Comparison of ENCODE assay signal across 8 mouse cellular contexts in the genomic region with DNA sequence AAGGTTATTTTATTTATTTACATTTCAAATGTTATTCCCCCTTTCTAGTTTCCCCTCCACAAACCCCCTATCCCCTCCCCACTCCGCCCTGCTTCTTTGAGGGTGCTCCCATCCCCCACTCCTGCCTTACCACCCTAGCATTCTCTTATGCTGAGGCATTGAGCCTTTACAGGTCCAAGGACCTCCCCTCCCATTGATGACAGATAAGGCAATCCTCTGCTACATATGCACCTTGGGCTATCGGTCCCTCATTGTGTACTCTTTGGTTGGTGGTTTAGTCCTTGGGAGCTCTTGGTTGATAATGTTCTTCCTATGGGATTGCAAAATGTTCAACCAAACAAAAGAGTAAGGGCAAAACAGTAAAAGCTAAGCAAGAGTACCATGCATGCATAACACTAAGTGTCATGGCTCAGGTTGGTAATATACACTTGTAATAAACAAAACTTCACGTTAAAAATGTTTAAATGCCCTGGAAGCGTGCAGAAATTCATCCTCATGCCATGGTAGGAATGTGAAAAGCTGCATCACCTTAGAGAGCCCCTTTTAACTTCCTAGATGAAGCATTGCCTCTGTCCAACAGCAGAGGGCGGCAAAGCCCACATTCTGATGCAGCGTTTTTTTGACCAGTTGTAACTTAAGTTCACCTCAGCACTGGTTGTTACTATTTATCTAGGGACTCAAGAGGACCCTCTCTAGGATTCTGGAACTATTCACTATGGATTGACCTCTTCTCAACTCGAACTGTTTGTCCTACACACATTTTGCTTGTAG.
A peak's percentile ranks its signal among the peaks of the same experiment; 100 is the strongest.
DNase-seq lines count a peak whose midpoint lies in the region; ATAC-seq and TF ChIP-seq lines count a peak whose summit lies in the region.

No protein-coding gene starts in this region.

- no peaks in the 10 kb centered on the region for H3K4me1 ChIP-seq in heart, adult 2 months (ENCODE audit: control insufficient read depth, insufficient read depth, low read length)
- no peaks in the 10 kb centered on the region for H3K4me1 ChIP-seq in forebrain, embryonic 12.5 days
- no peaks in the 10 kb centered on the region for H3K4me1 ChIP-seq in midbrain, embryonic 16.5 days (ENCODE audit: control insufficient read depth, insufficient read depth, low read length)

- H3K27ac ChIP-seq in heart, adult 2 months = no peak overlapping the region
- H3K27ac ChIP-seq in forebrain, embryonic 12.5 days = no peak overlapping the region
- no peak overlapping the region for H3K27ac ChIP-seq in midbrain, embryonic 16.5 days (ENCODE audit: low read length)

- no peak overlapping the region for H3K4me3 ChIP-seq in heart, adult 2 months
- no peak overlapping the region for H3K4me3 ChIP-seq in forebrain, embryonic 12.5 days (replicated peaks)
- no peak overlapping the region for H3K4me3 ChIP-seq in midbrain, embryonic 16.5 days (ENCODE audit: low read depth, low read length)

- H3K27me3 ChIP-seq in heart, adult 2 months (ENCODE audit: control insufficient read depth, insufficient read depth, low read length) = no peaks in the 10 kb centered on the region
- no peaks in the 10 kb centered on the region for H3K27me3 ChIP-seq in forebrain, embryonic 12.5 days
- no peaks in the 10 kb centered on the region for H3K27me3 ChIP-seq in midbrain, embryonic 16.5 days (ENCODE audit: control insufficient read depth, insufficient read depth, low read depth, low read length)

- TF ChIP-seq POLR2A in heart, adult 2 months (IDR thresholded peaks at IDR 0.05; ENCODE audit: insufficient read depth, low read depth, low read length) = no peak

- no peak for TF ChIP-seq EP300 in heart, adult 2 months (IDR thresholded peaks at IDR 0.05; ENCODE audit: insufficient read depth, low read depth, low read length)

- H3K79me2 ChIP-seq in heart, adult 2 months (replicated peaks; ENCODE audit: control insufficient read depth, insufficient read depth, low read length) = no peaks in the 10 kb centered on the region

- no peaks in the 10 kb centered on the region for H3K36me3 ChIP-seq in heart, adult 2 months (ENCODE audit: control insufficient read depth, insufficient read depth, low read length)
- no peaks in the 10 kb centered on the region for H3K36me3 ChIP-seq in forebrain, embryonic 12.5 days (replicated peaks)
- H3K36me3 ChIP-seq in midbrain, embryonic 16.5 days (ENCODE audit: control insufficient read depth, insufficient read depth, low read length) = no peaks in the 10 kb centered on the region

- peak; percentile 92 for TF ChIP-seq CTCF in heart, adult 2 months (IDR thresholded peaks at IDR 0.05)

- H3K9ac ChIP-seq in heart, adult 2 months (ENCODE audit: low read depth, low read length) = no peak overlapping the region
- no peak overlapping the region for H3K9ac ChIP-seq in forebrain, embryonic 12.5 days
- no peak overlapping the region for H3K9ac ChIP-seq in midbrain, embryonic 16.5 days (ENCODE audit: low read depth, low read length)

- intact Hi-C loops in heart, adult 2 months (cut with DNase I) = loop anchor here (1.0 to 5.0 kb wide), 2 partner anchors 580 to 739 kb away; no protein-coding TSS in a partner anchor
- intact Hi-C loops in heart, postnatal 25 days (cut with DNase I) = loop anchor here (1.0 kb wide), 1 partner anchor 580 kb away; no protein-coding TSS in a partner anchor
- intact Hi-C loops in left cerebral cortex, postnatal 25 days (cut with DNase I) = loop anchor here (1.0 kb wide), 1 partner anchor 580 kb away; no protein-coding TSS in a partner anchor

- no peak overlapping the region for H3K4me2 ChIP-seq in forebrain, embryonic 12.5 days
- no peak overlapping the region for H3K4me2 ChIP-seq in midbrain, embryonic 16.5 days (ENCODE audit: low read length)

- WGBS in heart, adult 2 months = 10% methylated on average over 7 of the region's 7 CpGs
- 22% methylated on average over 7 of the region's 7 CpGs for WGBS in forebrain, embryonic 12.5 days
- 17% methylated on average over 7 of the region's 7 CpGs for WGBS in midbrain, embryonic 16.5 days

- H3K9me3 ChIP-seq in forebrain, embryonic 12.5 days = no peaks in the 10 kb centered on the region
- H3K9me3 ChIP-seq in midbrain, embryonic 16.5 days (replicated peaks; ENCODE audit: control insufficient read depth, low read length, poor library complexity, severe bottlenecking) = no peaks in the 10 kb centered on the region

- DNase-seq in heart, adult 2 months = peak; percentile 11 to 38
- no peak for DNase-seq in heart, postnatal 25 days (ENCODE audit: low spot score)
- DNase-seq in brain, embryonic 18.5 days (ENCODE audit: low read depth, low spot score) = peak; percentile 16
- peak; percentile 13 for DNase-seq in induced T-regulatory cell, adult 2 months (ENCODE audit: low read depth)
- peak; percentile 49 to 68 for DNase-seq in left cerebral cortex, postnatal 25 days (ENCODE audit: low spot score in 2 of 2)
- DNase-seq in thymus, postnatal 25 days = peak; percentile 14

- peak; percentile 73; the same call in 1 of the 2 replicates for ATAC-seq in forebrain, embryonic 12.5 days (ENCODE audit: low FRiP score)
- ATAC-seq in midbrain, embryonic 16.5 days = peak; percentile 66
